Mouse (Mus musculus): ENCODE data around the gene Htr2b.

DNA sequence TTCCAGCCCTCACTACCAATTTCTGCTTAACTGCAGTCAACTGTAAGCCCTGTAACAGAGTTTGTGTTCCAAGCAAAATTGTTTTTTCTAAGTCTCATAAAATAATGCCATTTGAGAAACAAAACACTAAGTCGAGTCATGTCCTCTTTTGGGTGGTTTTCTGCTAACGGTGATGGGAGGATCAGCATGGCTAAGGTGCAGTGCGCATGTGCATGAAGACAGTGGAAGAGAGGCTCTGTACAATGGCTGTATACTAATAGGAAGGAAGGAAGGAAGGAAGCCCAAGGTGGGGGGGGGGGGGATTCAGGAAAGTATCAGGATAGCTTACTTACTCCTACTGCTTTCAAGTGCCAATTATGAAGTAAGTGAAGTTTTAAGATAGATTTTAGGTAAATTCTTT, 2.4 kb upstream of the Htr2b start:
- TF ChIP-seq GATA1 (IDR thresholded peaks at IDR 0.05; ENCODE audit: low read length) (no peak), TAL1 (IDR thresholded peaks at IDR 0.05; ENCODE audit: low read length) (no peak)
